Mouse (Mus musculus) 416B (cell line): ENCODE data around the gene Tmem131.
A peak's percentile ranks its signal among the peaks of the same experiment; 100 is the strongest.

Experiments
- DNase-seq: peaks from one replicate; pipeline ENCODE4 v3.0.0; 2011; ENCODE audit warnings: low read depth

Tmem131 gene

DNA sequence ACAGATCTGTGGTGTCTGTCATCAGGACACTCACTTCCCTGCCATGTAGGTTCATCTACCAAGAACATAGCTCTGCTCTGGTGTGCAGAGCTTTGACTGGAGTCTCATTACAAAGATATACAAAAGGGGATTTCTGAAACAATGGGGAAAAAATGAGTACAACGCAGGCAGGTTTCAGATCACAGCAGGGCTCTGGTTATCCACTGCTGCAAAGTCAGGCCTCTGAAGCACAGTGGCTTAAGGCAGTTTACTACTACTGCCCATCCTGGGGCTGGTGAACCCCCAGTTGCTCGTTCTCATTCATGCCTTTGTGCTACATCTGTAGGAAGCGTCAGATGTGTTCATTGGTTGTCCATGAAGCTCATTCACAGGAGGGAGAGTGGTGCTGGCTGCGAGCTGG, 57.0 kb downstream of the Tmem131 start:
- DNase-seq, result no peak

DNA sequence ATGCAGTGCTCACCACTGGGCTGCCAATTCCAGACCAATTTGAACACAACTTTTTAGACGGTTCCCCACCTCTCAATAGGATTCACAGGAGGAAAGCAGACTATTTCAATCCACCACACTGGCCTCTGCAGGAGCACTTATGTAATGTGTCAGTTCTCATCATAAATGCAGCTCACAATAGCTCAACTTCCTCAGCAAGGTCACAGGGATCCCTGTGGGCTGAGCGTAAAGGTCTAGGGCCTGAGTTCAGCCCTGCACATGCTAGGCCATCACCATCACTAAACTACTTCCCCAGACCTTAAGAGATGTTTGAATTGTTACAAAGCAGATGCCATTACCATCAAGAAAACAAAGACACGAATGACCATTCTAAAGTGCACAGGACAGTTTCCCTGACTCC, 58.9 kb downstream of the Tmem131 start:
- DNase-seq, result no peak

DNA sequence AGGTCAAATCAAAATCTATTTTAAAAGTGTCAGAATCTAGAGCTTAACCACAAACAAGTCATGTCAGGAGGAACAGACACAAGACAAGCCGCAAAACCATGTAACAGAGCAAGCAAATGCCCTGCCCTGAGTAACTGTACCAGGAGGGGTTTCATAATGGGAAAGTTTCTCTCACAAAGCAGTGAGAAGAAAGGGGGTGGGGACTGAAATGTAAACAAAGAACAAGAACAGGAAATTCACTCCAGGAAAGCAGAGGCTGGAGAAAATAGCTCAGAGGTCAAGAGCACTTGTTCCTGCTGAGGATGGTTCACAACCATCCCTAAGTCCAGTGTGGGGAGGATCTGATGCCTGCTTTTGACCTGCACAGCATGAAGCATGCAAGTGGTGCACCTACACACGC, 59.7 kb downstream of the Tmem131 start:
- DNase-seq, result peak; percentile 69

DNA sequence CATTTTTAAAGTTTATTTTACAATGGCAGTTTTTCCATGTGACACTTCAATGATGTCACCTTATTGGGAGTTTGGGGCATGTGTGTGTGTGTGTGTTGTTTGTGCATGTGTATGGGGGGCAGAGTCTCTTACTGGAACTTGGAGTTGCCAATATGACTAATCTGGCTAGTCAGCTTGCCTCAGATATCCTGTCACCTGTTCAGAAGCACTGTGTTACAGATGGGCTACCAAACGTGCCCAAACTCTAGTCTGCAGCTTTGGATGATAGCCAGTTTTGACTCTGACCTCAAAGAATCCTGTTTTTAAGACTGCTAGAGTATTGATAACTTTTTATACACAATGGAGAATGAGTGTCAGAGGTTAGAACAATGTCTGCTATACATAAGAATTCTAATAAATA, 64.3 kb downstream of the Tmem131 start:
- DNase-seq, result peak; percentile 89

DNA sequence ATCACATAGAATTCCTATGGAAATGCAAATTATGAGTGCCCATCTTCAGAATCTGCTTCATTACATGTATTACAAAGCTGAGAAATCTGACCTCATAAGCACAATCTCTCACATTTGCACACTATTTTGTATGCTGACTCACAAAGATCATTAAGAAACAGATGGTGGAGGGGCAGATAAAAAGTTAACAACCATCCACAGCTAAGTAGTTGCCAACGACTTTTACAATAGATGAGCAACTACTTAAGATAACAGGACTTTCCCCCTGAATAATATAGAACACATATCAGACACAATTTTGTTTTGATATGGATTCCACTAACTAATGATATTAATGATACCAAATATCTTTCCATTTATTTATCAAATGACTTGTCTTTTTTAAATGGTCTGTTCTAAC, 66.3 kb downstream of the Tmem131 start:
- DNase-seq, result no peak

DNA sequence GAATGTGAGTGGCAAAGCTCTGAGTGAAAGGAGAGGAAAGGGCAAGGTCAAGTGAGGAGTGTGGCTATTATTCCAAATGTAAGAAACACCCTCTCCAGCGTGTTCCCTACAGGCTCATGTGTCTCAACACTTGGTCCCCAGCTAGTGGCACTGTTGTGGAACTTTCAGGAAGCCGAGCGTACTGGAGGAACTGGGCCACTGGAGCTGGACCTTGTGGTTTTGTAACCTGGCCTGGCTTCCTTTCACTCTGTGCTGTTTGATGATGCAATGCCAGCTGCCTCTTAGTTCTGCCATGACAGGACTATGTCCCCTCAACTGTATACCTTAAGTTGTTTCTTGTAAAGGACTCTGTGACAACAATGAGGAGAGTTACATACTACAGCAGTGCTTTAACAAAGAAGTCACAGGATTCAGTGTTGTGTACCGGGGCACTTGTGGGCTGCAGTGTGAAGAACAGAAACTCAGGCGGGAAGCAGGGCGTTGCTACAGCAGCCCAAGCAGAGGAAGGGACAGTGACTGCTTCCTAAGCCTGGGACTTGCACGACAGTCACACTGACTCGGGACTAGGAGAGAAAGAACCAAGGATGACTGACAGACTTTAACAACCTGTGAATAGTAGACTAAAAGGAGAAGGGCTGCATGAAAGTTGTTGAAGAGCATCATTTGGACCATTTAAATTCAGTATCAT, 68.4 kb downstream of the Tmem131 start:
- DNase-seq, result peak; percentile 91

DNA sequence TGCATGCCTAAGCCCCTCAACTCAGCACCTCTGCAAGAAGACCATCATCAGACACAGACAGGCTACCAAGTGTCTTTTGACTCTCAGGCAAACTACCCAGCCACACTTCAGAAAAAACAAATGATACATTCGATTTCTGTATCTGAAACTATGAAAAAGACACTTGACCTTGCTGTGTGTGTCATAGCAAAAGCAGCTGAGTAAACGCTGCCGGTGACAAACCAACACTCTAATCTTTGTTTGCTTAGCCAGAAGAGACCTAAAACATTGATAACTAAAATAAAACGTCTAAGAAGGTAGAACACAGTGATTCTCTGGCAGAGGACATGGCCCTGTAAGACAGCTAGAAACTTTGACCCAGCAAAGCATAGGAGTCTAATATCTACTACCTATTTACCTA, 72.2 kb downstream of the Tmem131 start:
- DNase-seq, result peak; percentile 13

DNA sequence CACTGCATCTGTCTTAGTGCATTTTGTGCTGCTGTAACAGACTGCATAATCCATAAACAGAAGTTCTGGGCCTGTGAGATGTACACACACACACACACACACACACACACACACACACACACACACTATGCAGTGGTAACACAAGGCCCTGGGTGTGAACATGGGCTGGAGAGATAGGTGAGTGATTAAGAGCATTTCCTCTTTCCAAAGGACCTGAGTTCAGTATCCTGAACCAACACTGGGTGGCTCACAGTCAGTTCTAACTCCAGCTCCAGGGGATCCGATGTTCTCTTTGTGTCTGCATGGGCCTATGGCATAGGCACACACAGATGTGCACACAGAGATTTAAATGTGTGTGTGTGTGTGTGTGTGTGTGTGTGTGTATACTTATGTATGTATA, 72.9 kb downstream of the Tmem131 start:
- peak; percentile 55 for DNase-seq

DNA sequence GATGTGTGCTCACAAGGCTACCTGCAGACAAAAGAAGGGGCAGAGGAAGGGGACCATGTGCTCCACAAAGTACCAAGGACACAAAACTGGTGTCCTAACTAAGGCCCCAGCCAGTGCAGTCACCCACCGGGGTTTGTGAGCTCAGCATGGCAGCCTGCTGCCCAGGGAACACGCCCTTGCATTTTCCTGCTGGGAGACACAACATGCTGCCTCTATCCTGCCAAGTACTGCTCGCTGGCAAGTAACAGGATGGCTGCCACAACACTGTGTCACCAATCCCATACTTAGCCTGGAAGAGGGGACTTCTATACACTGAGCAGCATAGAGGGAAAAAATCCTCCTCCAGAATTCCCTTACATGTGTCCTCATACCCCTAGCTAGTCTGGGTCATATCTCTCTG, 78.7 kb downstream of the Tmem131 start:
- no peak for DNase-seq

DNA sequence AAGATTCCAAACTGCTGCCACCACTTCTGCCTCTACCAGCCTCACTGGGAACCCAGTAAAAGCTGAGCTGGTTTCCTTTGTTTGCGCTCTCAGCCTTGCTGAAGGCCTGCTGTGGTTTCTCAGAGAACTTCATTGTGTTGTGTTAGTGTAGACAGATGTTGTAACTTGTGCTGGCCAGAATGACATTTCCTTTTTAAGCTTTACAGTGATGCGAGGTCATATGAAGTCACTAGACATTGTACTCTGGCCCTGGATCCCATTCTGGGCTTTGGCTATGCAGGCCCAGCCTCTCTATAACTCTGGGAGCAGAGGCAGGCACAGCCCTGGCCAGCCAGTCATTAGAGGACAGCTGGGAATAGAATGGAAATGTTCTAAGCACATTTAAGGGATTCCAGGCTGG, 81.7 kb downstream of the Tmem131 start:
- peak; percentile 74 for DNase-seq

DNA sequence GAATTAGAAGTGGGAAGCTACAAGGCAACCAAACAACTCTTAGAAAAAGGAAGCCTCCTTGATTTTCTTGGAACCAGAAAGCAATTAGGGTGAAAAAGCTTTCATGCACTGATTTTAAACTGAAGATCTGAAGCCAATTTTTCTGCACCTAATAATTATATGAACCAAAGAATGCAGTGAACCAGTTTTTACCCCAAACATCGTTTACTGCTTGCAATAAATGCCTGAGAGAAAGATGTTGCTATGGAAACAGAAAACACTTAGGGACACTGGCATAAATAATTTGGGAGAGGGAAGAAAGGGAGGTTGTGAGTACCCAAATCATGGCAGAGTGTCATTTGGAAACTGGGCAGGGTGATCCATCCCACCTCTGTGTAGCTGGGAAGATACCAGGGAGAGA, 82.6 kb downstream of the Tmem131 start:
- DNase-seq, result no peak

DNA sequence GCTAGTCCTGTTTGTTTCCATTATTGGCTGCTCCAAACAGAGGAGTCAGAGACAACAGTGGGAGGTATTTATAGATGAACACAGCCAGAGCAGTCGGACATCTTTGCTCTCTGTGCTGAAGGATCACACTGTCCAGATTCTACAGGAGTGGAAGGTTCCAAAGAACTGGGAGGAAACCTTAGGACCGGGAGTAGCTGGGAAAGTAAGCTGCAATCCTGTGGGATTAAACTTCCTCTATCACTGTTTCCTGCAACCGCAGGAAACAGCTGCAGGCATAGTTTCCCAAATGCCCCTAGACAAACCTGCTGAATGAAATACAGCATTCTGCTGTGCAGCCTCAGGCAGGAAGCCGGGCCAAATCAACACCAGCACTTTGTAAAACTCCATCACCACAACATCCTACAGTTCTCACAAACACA, 83.0 kb downstream of the Tmem131 start:
- DNase-seq, result no peak

DNA sequence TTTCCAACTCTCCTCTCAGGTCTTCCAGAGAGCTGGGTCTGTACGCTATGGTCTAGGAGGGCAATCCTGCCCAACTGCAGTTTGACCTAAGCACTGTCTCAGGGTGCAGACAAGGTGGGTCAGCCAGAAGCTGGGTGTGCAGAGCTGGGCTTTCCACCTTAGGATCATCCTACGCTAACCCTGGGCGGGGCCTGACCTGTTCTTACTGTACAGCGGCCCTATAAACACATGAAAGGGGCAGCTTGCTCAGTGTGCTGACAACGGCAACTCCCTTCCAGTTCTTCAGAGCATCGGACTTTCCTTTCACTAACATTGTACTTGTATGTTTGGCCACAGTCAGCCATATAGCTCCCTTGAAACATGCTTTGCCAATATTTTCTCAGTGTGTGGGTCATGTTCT, 86.4 kb downstream of the Tmem131 start:
- DNase-seq, result no peak

DNA sequence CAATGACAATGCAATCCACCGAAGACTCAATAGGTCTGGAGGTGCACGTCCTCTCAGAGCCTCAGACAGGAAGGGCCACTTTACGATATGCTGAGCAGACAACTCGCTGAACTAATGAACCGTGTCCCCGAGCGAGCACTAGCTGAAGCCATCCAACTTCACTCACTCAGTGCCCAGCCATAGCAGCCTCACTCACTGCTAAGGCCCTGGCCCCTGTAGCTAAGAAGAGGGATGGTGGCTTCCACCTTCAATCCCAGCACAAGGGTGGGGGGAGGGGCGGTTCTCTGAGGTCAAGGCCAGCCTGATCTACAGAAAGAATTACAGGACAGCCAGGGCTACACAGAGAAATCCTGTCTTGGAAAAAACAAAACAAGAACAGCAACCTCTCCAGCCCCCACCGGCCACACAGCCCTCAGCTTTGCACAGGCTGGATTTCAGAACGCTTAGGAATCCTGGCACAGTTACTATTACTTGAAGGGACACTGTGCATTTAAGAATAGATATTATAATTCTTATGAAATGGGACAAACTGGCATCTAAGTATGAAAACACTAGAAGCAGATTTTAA, 89.2 kb downstream of the Tmem131 start:
- DNase-seq, result no peak

DNA sequence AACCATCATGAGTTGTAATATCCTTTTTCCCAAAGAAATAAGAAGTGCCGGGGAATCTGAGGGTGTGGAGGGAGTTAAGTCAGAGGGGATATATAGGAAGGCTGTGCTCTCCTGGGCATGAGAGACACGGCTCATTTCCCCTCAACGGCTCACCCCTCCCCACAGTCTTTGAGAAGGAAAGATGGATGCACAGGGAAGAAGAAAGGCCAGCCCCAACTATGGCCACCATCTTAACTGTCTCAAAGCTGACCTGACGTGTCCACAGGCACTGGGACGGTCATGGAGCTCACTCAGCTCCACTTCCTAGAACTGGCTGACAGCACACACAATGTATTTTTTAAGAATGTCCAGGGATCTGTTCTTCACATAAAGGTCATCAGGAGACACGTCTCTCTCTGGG, 91.4 kb downstream of the Tmem131 start:
- DNase-seq, result no peak

DNA sequence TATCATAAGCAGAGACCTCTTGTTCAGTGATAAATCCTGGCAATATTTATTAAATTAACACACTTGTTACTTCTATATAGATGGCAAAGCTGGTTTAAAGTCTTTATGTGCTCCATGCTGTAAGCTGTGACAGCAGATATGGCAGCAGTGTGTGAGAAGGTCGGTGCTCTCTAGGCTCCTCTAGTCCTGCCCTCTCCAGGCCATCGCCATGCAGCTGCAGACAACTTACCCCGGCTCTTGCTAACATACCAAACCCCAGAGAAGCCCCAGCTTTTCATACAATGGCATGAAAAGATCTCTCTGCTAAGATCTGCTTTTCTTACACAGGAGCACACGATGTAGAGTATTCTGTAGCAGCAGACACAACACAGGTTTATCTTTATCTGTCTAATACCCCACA, 92.1 kb downstream of the Tmem131 start:
- DNase-seq, result no peak

DNA sequence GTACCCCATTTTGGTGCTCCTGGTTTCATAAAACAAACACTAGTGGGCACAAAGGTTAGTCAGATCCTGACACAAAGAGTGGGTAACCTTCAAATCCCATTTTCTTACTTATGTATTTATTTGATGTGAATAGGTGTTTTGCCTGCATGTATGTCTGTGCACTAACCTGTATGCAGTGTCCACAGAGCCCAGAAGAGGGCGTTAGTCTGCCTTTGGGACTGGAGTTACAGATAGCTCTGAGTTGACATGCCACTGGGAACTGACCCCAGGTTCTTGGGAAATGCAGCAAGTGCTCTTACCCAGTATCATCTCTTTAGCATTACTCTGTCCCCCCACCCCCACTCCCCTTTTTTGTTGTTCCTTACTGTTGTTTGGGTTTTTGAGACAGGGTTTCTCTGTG, 95.4 kb downstream of the Tmem131 start:
- DNase-seq, result no peak

DNA sequence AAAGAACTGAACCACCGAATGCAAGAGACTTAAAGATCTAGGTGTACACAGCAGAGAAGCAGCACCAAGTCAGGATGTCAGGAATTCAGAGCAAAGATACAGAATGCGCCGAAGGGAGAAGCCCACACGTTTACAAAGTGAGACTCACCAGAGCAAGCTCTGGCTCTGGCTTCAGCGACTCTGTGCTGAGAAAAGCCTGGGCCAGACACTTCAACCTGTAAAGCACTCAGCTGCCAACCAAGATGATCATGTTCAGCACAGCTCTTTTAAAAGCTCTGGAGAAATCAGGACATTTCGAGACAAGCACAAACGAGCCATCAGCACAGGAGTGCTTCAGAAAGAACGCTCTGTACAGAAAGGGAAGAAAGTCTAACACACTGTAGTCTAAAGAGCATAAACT, 96.2 kb downstream of the Tmem131 start:
- DNase-seq, result no peak

DNA sequence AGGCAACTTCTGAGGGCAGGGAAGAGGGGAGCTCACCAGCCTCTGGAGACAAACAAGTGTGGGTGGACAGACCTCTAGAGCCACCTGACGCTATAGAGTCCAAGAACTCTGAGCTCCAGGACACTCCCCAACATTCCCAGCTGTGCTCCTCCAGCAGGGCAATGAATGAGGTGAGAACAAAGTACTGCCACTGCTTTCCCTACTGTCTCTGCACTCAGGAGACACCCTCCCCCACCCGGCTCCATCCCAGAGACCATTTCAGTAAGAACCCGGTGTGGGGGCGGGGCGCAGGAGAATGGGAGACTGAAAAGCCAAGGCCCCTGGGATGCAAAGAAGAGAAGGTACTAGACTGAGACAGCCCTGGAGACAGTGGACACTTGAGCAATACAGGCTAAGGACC, 98.4 kb downstream of the Tmem131 start:
- no peak for DNase-seq

DNA sequence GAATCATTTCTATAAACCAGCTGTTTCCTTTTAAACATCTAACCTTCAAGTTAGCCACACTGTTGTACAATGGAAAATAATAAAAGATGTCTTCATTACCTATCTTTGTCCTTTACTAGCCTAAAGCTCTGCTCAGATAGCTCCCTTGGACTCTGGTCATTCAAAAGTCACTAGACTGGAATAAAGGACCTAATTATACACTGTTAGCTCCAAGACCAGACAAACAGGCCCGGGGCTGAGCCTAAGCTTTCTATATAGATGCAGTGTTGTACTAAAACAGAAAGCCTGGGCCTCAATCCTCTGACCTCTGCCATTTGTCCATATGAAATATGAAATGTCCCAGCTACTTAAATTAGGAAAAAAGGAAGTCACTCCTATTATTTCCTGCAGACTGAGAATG, 101.7 kb downstream of the Tmem131 start:
- DNase-seq, result no peak

DNA sequence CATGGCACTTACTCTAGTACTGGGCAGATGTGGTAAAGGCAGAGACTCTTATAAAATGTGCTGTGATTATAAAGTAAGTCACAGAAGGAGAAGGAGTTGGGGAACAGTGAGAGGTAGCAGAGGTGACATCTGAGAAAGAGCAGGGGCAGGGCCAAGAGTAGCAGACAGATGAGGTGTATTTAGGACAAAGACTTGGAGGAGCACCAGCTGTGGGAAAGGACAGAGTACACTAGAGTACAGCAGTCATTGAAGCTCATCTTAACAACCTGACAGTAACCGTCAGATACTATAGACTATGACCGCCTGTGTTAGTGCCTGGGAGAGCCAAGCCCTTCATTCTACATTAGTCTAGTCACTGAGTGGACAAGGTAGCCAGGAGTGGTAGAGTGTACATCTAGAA, 102.5 kb downstream of the Tmem131 start:
- DNase-seq, result no peak

DNA sequence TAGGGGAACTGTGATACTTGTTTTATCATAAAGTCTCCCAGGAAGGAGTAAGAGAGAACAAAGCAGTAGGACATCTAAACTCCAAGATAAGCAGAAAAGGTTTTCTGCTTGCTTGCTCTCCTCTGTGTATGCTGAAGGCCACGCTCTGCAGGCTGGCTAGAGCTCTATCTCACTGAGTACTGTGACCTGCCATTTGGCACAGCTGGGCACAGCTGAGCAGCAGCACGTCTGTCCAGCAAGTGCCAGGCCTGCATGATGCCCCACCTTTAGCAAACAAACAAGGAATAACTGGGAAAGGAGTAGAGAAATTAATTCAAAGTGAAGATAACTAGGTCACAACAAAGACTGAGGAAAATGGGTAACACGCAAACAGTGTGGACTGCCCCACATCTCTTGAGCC, 103.6 kb downstream of the Tmem131 start:
- DNase-seq, result no peak

DNA sequence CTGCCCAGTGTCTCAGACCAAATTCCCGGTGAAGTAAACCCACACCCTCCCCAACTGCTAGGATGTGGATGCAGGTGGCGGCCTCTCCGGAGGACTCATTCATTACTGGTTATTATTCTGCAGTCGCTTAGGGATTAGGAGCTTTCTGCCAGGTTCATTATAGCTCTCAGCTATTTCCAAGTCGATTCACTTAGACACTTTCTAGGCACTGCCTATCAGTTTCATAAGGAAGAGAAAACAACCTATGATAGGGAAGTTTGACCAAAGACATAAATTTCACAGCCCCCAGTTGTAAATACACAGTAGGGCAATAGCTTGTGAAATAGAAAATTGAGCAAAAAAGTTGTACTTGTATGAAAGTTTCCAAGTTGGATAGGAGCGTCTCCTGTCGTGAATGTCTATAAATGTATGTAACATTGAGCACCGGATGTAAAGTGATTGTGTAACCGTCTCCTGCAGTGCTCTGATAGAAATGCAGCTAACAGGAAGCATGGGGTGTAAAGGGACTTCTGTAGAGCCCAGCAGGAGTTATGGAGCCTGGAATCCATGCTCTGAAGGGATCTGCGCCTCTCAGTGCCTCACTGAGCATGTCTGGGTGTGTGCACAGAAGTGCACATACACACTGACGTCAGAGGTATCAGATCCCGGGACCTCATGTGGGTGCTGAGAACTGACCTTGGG, 107.1 kb downstream of the Tmem131 start:
- peak; percentile 75 for DNase-seq

DNA sequence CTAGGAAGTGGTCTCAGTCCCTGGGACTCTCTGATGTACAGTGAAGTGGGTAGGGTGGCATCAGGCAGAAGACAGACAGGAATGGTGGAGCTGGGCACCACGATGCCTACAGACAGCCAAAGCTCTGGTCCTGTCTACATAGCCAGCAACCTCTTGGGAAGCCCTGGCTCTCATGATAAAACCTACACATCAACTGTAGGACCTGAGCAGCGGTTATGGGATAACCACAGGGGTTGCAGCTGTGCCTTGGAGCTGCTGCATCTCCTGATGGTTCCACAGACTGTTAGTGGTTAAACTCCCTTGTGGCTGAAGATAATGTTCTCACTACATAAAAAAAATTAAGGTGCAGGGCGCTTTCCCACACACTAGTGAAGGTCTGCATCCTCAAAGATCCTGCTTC, 107.9 kb downstream of the Tmem131 start:
- DNase-seq, result peak; percentile 57
